8 mouse cellular contexts compared by ENCODE assay signal in genomic region chr11:76178726-76179494, GRCm38 (mm10). TPM values are rescaled to one million over a fixed set of nuclear protein-coding genes. Genes with fewer than 3 reads are reported as not detected.
A peak's percentile ranks its signal among the peaks of the same experiment; 100 is the strongest.
DNase-seq lines count a peak whose midpoint lies in the region; ATAC-seq and TF ChIP-seq lines count a peak whose summit lies in the region.

No protein-coding gene starts in this region.

- peaks cover 11% of the 10 kb centered on the region for H3K36me3 ChIP-seq in heart, embryonic 14.5 days (ENCODE audit: control insufficient read depth, insufficient read depth, low read length)
- H3K36me3 ChIP-seq in lung, embryonic 14.5 days (ENCODE audit: insufficient read depth), result peaks cover 10% of the 10 kb centered on the region; the same call in 1 of the 2 replicates

- peak overlapping the region; percentile 79 for H3K9ac ChIP-seq in heart, embryonic 14.5 days (ENCODE audit: low read length)
- H3K9ac ChIP-seq in lung, embryonic 14.5 days, result peak overlapping the region; percentile 60

- no peaks in the 10 kb centered on the region for H3K27me3 ChIP-seq in heart, embryonic 14.5 days (ENCODE audit: control insufficient read depth, insufficient read depth, low read length)
- H3K27me3 ChIP-seq in lung, embryonic 14.5 days (ENCODE audit: insufficient read depth, low read length), result no peaks in the 10 kb centered on the region

- peak overlapping the region; percentile 65 to 85 for H3K4me3 ChIP-seq in heart, embryonic 14.5 days (ENCODE audit: control insufficient read depth in 1 of 2, insufficient read depth in 1 of 2, low read depth in 1 of 2, low read length in 2 of 2)
- H3K4me3 ChIP-seq in lung, embryonic 14.5 days (ENCODE audit: low read depth, low read length), result peak overlapping the region; percentile 66

- peak overlapping the region; percentile 95 for H3K4me2 ChIP-seq in heart, embryonic 14.5 days (ENCODE audit: low read length)
- peak overlapping the region; percentile 67 for H3K4me2 ChIP-seq in lung, embryonic 14.5 days

- 1% methylated on average over 28 of the region's 28 CpGs for WGBS in heart, embryonic 14.5 days
- 2% methylated on average over 28 of the region's 28 CpGs for WGBS in lung, embryonic 14.5 days

- H3K4me1 ChIP-seq in heart, embryonic 14.5 days (ENCODE audit: control insufficient read depth in 2 of 2, insufficient read depth in 2 of 2, low read length in 2 of 2), result peaks cover 2 to 13% of the 10 kb centered on the region in 2 experiments
- 0 out of 2 replicates have a peak, but pooled peaks cover 3% of the 10 kb centered on the region for H3K4me1 ChIP-seq in lung, embryonic 14.5 days (ENCODE audit: insufficient read depth)

- no peak for TF ChIP-seq CTCF in lung, embryonic 14.5 days (IDR thresholded peaks at IDR 0.05; ENCODE audit: low read depth)

- DNase-seq in A20 (ENCODE audit: low read depth, low spot score), result peak; percentile 51
- DNase-seq in R1 (ENCODE audit: low read depth, low spot score), result peak; percentile 74
- peak; percentile 62 for DNase-seq in embryo, embryonic 11 days
- peak; percentile 40 to 67 for DNase-seq in kidney, postnatal 36 days
- DNase-seq in lung, embryonic 14.5 days, result peak; percentile 55
- DNase-seq in ovary, postnatal 10 days (ENCODE audit: low spot score), result no peak

- peak overlapping the region; percentile 44 to 60 for H3K27ac ChIP-seq in heart, embryonic 14.5 days (replicated peaks in 1 of 2; ENCODE audit: control insufficient read depth in 1 of 2, insufficient read depth in 1 of 2, low read depth in 2 of 2, low read length in 2 of 2)
- H3K27ac ChIP-seq in lung, embryonic 14.5 days (ENCODE audit: low read depth), result 0 out of 2 replicates have a peak overlapping the region, but pooled peaks have one; percentile 22

- ATAC-seq in heart, embryonic 14.5 days (ENCODE audit: insufficient number of reproducible peaks, insufficient read depth, low FRiP score, low read depth), result no peak; the same call in 1 of the 2 replicates
- ATAC-seq in lung, embryonic 14.5 days (ENCODE audit: insufficient read depth), result peak; percentile 87
- ATAC-seq in neutrophil, adult 5-6 weeks (ENCODE audit: extremely low read depth, insufficient number of reproducible peaks, low FRiP score, poor library complexity, severe bottlenecking), result peak; percentile 47; the same call in 1 of the 2 replicates

- H3K9me3 ChIP-seq in heart, embryonic 14.5 days (ENCODE audit: control insufficient read depth, low read length), result no peaks in the 10 kb centered on the region
- H3K9me3 ChIP-seq in lung, embryonic 14.5 days (ENCODE audit: low read depth, low read length), result no peaks in the 10 kb centered on the region

RNA-seq across cellular contexts. Expression of gene Vps53, which starts 0.5 kb away (rescaled TPM):
- polyA plus RNA-seq in heart, embryonic 14.5 days (2014; fragmentation: Nextera tagmentation; extraction: Ambion mirVana), result 31.5 and 32.5 TPM in 2 replicates
- polyA plus RNA-seq in lung, embryonic 14.5 days (2014; fragmentation: Nextera tagmentation; extraction: Ambion mirVana), result 34.5 and 35.6 TPM in 2 replicates
- total RNA-seq in neutrophil, adult 5-6 weeks (2017), result 26.3 and 28.9 TPM in 2 replicates

RNA-seq across cellular contexts. Expression of gene Fam57a, which starts 0.6 kb away (rescaled TPM):
- polyA plus RNA-seq in heart, embryonic 14.5 days (2014; fragmentation: Nextera tagmentation; extraction: Ambion mirVana), result 22.4 and 23.1 TPM in 2 replicates
- polyA plus RNA-seq in lung, embryonic 14.5 days (2014; fragmentation: Nextera tagmentation; extraction: Ambion mirVana), result 38.3 and 39.8 TPM in 2 replicates
- 1.2 and 1.4 TPM in 2 replicates for total RNA-seq in neutrophil, adult 5-6 weeks (2017)

RNA-seq across cellular contexts. Expression of gene Dbil5, which starts 38.5 kb away (rescaled TPM):
- 1.0 and 2.1 TPM in 2 replicates for polyA plus RNA-seq in heart, embryonic 14.5 days (2014; fragmentation: Nextera tagmentation; extraction: Ambion mirVana)
- polyA plus RNA-seq in lung, embryonic 14.5 days (2014; fragmentation: Nextera tagmentation; extraction: Ambion mirVana), result 0.60 and 1.6 TPM in 2 replicates
- 2.3 TPM in 1 of 2 replicates, not detected in the other for total RNA-seq in neutrophil, adult 5-6 weeks (2017)

RNA-seq across cellular contexts. Expression of gene Gemin4, which starts 38.6 kb away (rescaled TPM):
- polyA plus RNA-seq in heart, embryonic 14.5 days (2014; fragmentation: Nextera tagmentation; extraction: Ambion mirVana), result 18.8 and 23.0 TPM in 2 replicates
- 45.6 and 45.8 TPM in 2 replicates for polyA plus RNA-seq in lung, embryonic 14.5 days (2014; fragmentation: Nextera tagmentation; extraction: Ambion mirVana)
- 5.2 and 5.4 TPM in 2 replicates for total RNA-seq in neutrophil, adult 5-6 weeks (2017)
